Mouse (Mus musculus): ENCODE measurements around the gene Diexf.

Diexf gene

GRCm38 (mm10) chr1:193138669-193139068 is 8.6 kb upstream of the Diexf start:
- CTCF ChIA-PET, result no interaction called here

GRCm38 (mm10) chr1:193138087-193138486 is 8.0 kb upstream of the Diexf start:
- CTCF ChIA-PET, result no interaction called here

GRCm38 (mm10) chr1:193133726-193134125 is 3.7 kb upstream of the Diexf start:
- CTCF ChIA-PET, result no interaction called here

- CTCF ChIA-PET, result no interaction called here
Observed at GRCm38 (mm10) chr1:193132385-193132784, 2.3 kb upstream of the Diexf start.

- CTCF ChIA-PET, result no interaction called here
Observed at GRCm38 (mm10) chr1:193131311-193131948, 1.4 kb upstream of the Diexf start.

GRCm38 (mm10) chr1:193130839-193131238 is 767 bp upstream of the Diexf start:
- CTCF ChIA-PET, result no interaction called here

- CTCF ChIA-PET, result interaction anchor here (0.7 kb wide), 1 partner anchor 51 kb away, joined by 18 read pairs; no protein-coding TSS in a partner anchor
Observed at GRCm38 (mm10) chr1:193130456-193130825, 369 bp upstream of the Diexf start.

GRCm38 (mm10) chr1:193129321-193129720 is 751 bp downstream of the Diexf start:
- CTCF ChIA-PET, result interaction anchor here (0.6 to 0.7 kb wide), 2 partner anchors 10 to 91 kb away, joined by 3 read pairs; no protein-coding TSS in a partner anchor

GRCm38 (mm10) chr1:193128055-193128454 is 2.0 kb downstream of the Diexf start:
- CTCF ChIA-PET, result no interaction called here

- CTCF ChIA-PET, result interaction anchor here (0.6 to 0.7 kb wide), 2 partner anchors 15 to 132 kb away, joined by 4 to 10 read pairs; no protein-coding TSS in a partner anchor
Observed at GRCm38 (mm10) chr1:193125835-193126234, 4.2 kb downstream of the Diexf start.

- CTCF ChIA-PET, result no interaction called here
Observed at GRCm38 (mm10) chr1:193123290-193123689, 6.8 kb downstream of the Diexf start.

GRCm38 (mm10) chr1:193122793-193123192 is 7.3 kb downstream of the Diexf start:
- CTCF ChIA-PET, result no interaction called here

GRCm38 (mm10) chr1:193112093-193112492 is 18.0 kb downstream of the Diexf start:
- CTCF ChIA-PET, result no interaction called here

- CTCF ChIA-PET, result no interaction called here
Observed at GRCm38 (mm10) chr1:193102996-193103395, 27.1 kb downstream of the Diexf start.

GRCm38 (mm10) chr1:193102556-193102955 is 27.5 kb downstream of the Diexf start:
- CTCF ChIA-PET, result no interaction called here

GRCm38 (mm10) chr1:193102029-193102428 is 28.0 kb downstream of the Diexf start:
- CTCF ChIA-PET, result interaction anchor here (0.7 kb wide), 1 partner anchor 209 kb away, joined by 7 read pairs; no protein-coding TSS in a partner anchor

- CTCF ChIA-PET, result no interaction called here
Observed at GRCm38 (mm10) chr1:193098946-193099345, 31.1 kb downstream of the Diexf start.

- CTCF ChIA-PET, result no interaction called here
Observed at GRCm38 (mm10) chr1:193093596-193093995, 36.5 kb downstream of the Diexf start.

- CTCF ChIA-PET, result no interaction called here
Observed at GRCm38 (mm10) chr1:193092771-193093170, 37.3 kb downstream of the Diexf start.

- CTCF ChIA-PET, result no interaction called here
Observed at GRCm38 (mm10) chr1:193090894-193091293, 39.2 kb downstream of the Diexf start.

- CTCF ChIA-PET, result no interaction called here
Observed at GRCm38 (mm10) chr1:193090211-193090871, 39.7 kb downstream of the Diexf start.

- CTCF ChIA-PET, result no interaction called here
Observed at GRCm38 (mm10) chr1:193089683-193090082, 40.4 kb downstream of the Diexf start.

GRCm38 (mm10) chr1:193089211-193089610 is 40.9 kb downstream of the Diexf start:
- CTCF ChIA-PET, result no interaction called here

Measured in spleen, embryonic (tissue).